Mouse (Mus musculus): ENCODE data around the gene Cyb5r4. TPM values are rescaled to one million over a fixed set of nuclear protein-coding genes. Genes with fewer than 3 reads are reported as not detected.

Gene Cyb5r4
- polyA plus RNA-seq, 1 experiment from 2014 or later, result 49.4 TPM

DNA sequence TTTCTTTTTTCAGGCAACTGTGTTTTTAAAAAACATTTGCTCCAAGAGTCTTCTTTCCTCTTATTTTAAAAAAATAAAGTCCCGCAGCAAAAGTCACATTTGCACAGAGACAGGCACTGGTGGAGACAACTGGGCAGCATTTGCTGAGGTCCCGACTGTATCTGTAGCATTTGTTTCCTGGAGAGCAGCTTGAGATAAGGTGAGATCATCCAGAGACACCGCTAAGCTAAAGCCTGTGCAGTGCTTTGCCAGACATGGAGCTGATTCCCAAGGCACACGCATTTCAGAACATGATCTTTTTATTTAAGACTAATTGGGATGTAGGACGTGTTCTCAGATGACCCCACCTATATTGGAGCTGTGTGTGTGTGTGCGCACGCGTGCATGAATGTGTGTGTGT lies 30.1 kb upstream of the Cyb5r4 start:
- WGBS (ENCODE audit: insufficient replicate concordance), result 58% methylated on average over 8 of the region's 8 CpGs
- Histone ChIP-seq H3K27ac (no peak overlapping the region), H3K4me1 (no peaks in the 10 kb centered on the region), H3K9me3 (replicated peaks) (no peaks in the 10 kb centered on the region), H3K27me3 (replicated peaks) (no peaks in the 10 kb centered on the region), H3K4me3 (no peak overlapping the region), H3K4me2 (no peak overlapping the region), H3K36me3 (no peaks in the 10 kb centered on the region), H3K9ac (no peak overlapping the region)
- ATAC-seq, result no peak

DNA sequence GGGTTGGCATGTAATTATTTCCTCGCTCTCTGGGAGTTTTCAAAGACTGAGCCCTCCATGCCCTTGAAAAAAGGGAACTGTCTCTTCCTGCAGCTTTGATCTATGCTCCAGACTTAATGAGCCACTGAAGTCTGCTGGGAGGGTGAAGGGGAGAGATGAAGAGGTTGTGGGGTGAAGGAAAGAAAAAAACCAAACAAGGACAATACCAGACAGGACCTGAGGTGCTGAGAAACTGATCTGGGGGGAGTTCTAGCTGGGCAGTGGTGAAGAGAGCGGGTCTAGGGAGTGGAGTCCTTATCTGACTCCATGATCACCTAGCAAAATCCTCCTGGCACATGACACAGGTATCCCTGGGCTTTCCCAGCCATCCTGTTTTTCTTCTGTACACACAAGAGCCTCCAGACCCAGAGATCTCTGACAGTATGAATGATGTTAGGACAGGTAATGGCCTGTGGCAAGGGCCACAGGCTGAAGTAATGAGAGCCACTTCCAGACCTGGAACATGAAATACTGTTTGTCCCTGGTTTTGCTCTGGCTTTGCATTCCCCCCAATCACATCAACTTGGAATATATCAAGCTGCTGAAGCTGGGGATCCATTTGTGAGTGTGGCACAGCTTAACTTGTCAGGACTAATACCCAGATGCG lies 24.6 kb upstream of the Cyb5r4 start:
- Histone ChIP-seq H3K4me1 (no peaks in the 10 kb centered on the region), H3K27ac (no peak overlapping the region), H3K4me2 (no peak overlapping the region), H3K36me3 (no peaks in the 10 kb centered on the region), H3K9me3 (replicated peaks) (no peaks in the 10 kb centered on the region), H3K9ac (no peak overlapping the region), H3K4me3 (no peak overlapping the region), H3K27me3 (replicated peaks) (no peaks in the 10 kb centered on the region)
- WGBS (ENCODE audit: insufficient replicate concordance), result 63% methylated on average over 3 of the region's 3 CpGs
- ATAC-seq, result no peak

GRCm38 (mm10) chr9:86999956-87000582 lies 21.7 kb upstream of the Cyb5r4 start:
- Histone ChIP-seq H3K4me1 (no peaks in the 10 kb centered on the region), H3K4me2 (no peak overlapping the region), H3K27me3 (replicated peaks) (no peaks in the 10 kb centered on the region), H3K4me3 (no peak overlapping the region), H3K9me3 (replicated peaks) (no peaks in the 10 kb centered on the region), H3K27ac (no peak overlapping the region), H3K9ac (no peak overlapping the region), H3K36me3 (no peaks in the 10 kb centered on the region)
- WGBS (ENCODE audit: insufficient replicate concordance), result 40% methylated on average over 2 of the region's 2 CpGs
- ATAC-seq, result no peak

- WGBS (ENCODE audit: insufficient replicate concordance), result 58% methylated on average over 6 of the region's 6 CpGs
- no peaks in the 10 kb centered on the region for H3K36me3 ChIP-seq
- H3K9ac ChIP-seq, result no peak overlapping the region
- H3K27ac ChIP-seq, result no peak overlapping the region
- H3K4me1 ChIP-seq, result no peaks in the 10 kb centered on the region
- H3K9me3 ChIP-seq (replicated peaks), result no peaks in the 10 kb centered on the region
- no peak overlapping the region for H3K4me3 ChIP-seq
- ATAC-seq, result no peak
- no peak overlapping the region for H3K4me2 ChIP-seq
- no peaks in the 10 kb centered on the region for H3K27me3 ChIP-seq (replicated peaks)
These were observed 16.9 kb upstream of the Cyb5r4 start for GRCm38 (mm10) chr9:87004701-87005434.

- Histone ChIP-seq H3K4me2 (no peak overlapping the region), H3K9me3 (replicated peaks) (no peaks in the 10 kb centered on the region), H3K36me3 (no peaks in the 10 kb centered on the region), H3K27me3 (replicated peaks) (no peaks in the 10 kb centered on the region), H3K27ac (no peak overlapping the region), H3K9ac (no peak overlapping the region), H3K4me3 (no peak overlapping the region), H3K4me1 (no peaks in the 10 kb centered on the region)
- no peak for ATAC-seq
- WGBS (ENCODE audit: insufficient replicate concordance), result 46% methylated on average over 5 of the region's 5 CpGs
These were observed 16.4 kb upstream of the Cyb5r4 start for GRCm38 (mm10) chr9:87005435-87005779.

DNA sequence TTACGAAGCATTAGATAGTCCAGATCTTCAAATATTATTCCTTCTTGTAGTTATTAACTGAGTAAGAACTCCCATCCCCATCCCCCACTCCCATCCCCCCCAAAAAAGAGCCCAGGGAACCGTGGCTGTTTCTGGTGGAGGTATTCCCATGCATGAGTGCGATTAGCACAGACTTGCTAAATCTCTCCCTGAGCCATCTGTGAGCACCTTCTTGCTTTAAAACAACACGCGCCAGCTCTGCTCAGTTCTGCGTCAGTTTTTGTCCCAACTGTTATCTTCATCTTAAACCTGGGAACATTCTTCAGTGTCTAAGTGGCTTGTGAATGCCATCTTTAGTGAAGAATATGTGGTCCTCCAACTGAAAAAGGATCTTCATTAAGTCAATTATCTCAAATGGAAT lies 13.3 kb upstream of the Cyb5r4 start:
- WGBS (ENCODE audit: insufficient replicate concordance), result 61% methylated on average over 6 of the region's 6 CpGs
- Histone ChIP-seq H3K4me3 (no peak overlapping the region), H3K4me1 (no peaks in the 10 kb centered on the region), H3K27me3 (replicated peaks) (peaks cover 16% of the 10 kb centered on the region; the same call in 1 of the 2 replicates), H3K9me3 (replicated peaks) (no peaks in the 10 kb centered on the region), H3K27ac (no peak overlapping the region), H3K4me2 (no peak overlapping the region), H3K9ac (no peak overlapping the region), H3K36me3 (no peaks in the 10 kb centered on the region)
- no peak for ATAC-seq

DNA sequence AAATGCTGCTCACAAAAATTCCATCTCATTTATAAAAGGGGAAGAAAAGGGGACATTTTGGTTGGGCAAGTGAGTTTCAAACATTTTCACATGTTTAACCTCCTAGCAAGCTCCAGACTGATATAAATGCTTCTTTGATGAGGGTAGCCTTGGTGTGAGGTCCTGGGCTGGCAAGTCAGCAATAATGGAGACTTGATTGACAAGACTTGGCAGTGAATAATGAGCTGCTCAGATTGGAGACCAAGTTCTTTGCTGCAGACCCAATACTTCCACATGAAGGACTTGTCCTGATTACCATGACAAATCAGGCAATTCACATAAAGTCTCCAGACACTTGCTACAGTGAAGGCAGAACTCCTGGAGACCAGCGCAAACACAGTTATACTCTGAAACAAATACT lies 12.9 kb upstream of the Cyb5r4 start:
- Histone ChIP-seq H3K9me3 (replicated peaks) (no peaks in the 10 kb centered on the region), H3K36me3 (no peaks in the 10 kb centered on the region), H3K27ac (no peak overlapping the region), H3K27me3 (replicated peaks) (peaks cover 18% of the 10 kb centered on the region), H3K4me2 (no peak overlapping the region), H3K4me1 (no peaks in the 10 kb centered on the region), H3K4me3 (no peak overlapping the region), H3K9ac (no peak overlapping the region)
- no peak for ATAC-seq
- 72% methylated on average over 1 of the region's 1 CpGs for WGBS (ENCODE audit: insufficient replicate concordance)

GRCm38 (mm10) chr9:87015288-87015937 lies 6.4 kb upstream of the Cyb5r4 start, which contains the start of gene Ripply2:
Ripply2 (plus strand) TSS chr9:87015537.
- ATAC-seq, result peak; percentile 54
- Histone ChIP-seq H3K4me2 (peak within 1 kb of the TSS; percentile 66), H3K9ac (no peak within 1 kb of the TSS), H3K27me3 (replicated peaks) (peaks cover 60% of the 10 kb centered on the region), H3K4me3 (peak within 1 kb of the TSS; percentile 45), H3K36me3 (no peaks in the 10 kb centered on the region), H3K9me3 (replicated peaks) (no peaks in the 10 kb centered on the region), H3K4me1 (peaks cover 6% of the 10 kb centered on the region; the same call in 1 of the 2 replicates), H3K27ac (no peak within 1 kb of the TSS)
- WGBS (ENCODE audit: insufficient replicate concordance), result 1% methylated on average over 70 of the region's 71 CpGs

- H3K27me3 ChIP-seq (replicated peaks), result peaks cover 60% of the 10 kb centered on the region
- no peaks in the 10 kb centered on the region for H3K36me3 ChIP-seq
- H3K4me1 ChIP-seq, result peaks cover 9% of the 10 kb centered on the region; the same call in 1 of the 2 replicates
- H3K27ac ChIP-seq, result no peak overlapping the region
- peak overlapping the region; percentile 66 for H3K4me2 ChIP-seq
- H3K4me3 ChIP-seq, result peak overlapping the region; percentile 45; the same call in 1 of the 2 replicates
- no peak overlapping the region for H3K9ac ChIP-seq
- no peaks in the 10 kb centered on the region for H3K9me3 ChIP-seq (replicated peaks)
- ATAC-seq, result no peak; the same call in 1 of the 2 replicates
- 5% methylated on average over 10 of the region's 10 CpGs for WGBS (ENCODE audit: insufficient replicate concordance)
These were observed 5.9 kb upstream of the Cyb5r4 start for GRCm38 (mm10) chr9:87015938-87016294.

DNA sequence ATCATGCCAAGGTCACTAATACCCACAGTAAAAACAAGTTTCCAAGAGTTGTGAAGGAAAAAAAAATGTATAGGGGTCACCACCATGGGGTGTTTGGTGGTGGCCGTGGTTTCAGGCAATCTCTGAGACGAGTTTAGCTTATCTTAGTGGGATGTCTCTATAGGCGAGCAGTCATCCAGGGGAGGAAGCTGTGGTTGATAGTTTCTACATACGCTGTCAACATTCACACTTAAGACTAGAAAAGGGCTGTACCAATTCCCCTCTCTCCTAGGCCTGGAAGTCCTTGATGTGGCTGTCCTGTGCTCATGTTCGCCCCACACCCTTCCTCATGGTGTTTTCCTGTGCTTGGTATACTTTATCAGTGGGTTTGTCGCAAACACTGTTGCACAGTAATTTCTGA lies 4.0 kb downstream of the Cyb5r4 start:
- WGBS (ENCODE audit: insufficient replicate concordance), result 28% methylated on average over 6 of the region's 6 CpGs
- Histone ChIP-seq H3K4me1 (peaks cover 33% of the 10 kb centered on the region), H3K27ac (no peak overlapping the region), H3K27me3 (replicated peaks) (no peaks in the 10 kb centered on the region), H3K36me3 (peaks cover 9% of the 10 kb centered on the region; the same call in 1 of the 2 replicates), H3K4me2 (no peak overlapping the region), H3K9me3 (replicated peaks) (no peaks in the 10 kb centered on the region), H3K4me3 (no peak overlapping the region), H3K9ac (no peak overlapping the region)
- no peak for ATAC-seq

DNA sequence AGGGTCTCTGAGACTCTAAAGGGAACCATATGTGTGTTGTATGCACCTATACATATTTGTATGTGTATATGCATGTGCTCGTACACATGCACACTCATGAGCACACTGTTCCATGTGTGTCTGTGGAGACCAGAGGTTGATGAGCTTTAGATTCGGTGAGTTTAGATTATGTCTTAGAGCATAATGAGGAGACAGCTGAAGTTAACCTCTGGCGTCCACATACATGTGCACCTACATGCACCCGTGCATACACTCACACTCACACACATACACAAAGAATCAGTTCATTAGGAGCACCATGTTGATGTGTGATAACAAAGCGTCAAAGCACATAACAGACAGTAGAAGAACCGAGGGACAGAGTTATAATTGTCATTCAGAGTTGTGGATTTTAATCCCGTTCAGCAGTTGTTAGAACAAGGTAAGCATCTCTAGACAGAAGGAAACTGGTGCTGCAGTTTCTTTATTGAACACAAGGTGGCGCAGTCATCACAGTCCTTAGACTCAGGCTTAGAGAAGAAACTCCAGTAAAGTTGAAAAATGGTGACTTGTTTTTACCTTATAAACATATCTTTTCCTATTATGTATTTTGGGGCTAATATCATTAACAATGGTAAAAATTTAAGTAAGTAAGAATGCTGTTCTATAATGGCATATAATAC lies 5.7 kb downstream of the Cyb5r4 start:
- ATAC-seq, result 0 out of 2 replicates have a peak, but pooled peaks have one; percentile 47
- no peak overlapping the region for H3K9ac ChIP-seq
- peaks cover 12% of the 10 kb centered on the region; the same call in 1 of the 2 replicates for H3K36me3 ChIP-seq
- H3K4me2 ChIP-seq, result no peak overlapping the region
- 41% methylated on average over 8 of the region's 8 CpGs for WGBS (ENCODE audit: insufficient replicate concordance)
- no peaks in the 10 kb centered on the region for H3K9me3 ChIP-seq (replicated peaks)
- no peak overlapping the region for H3K27ac ChIP-seq
- H3K4me3 ChIP-seq, result no peak overlapping the region
- H3K4me1 ChIP-seq, result peaks cover 21% of the 10 kb centered on the region
- H3K27me3 ChIP-seq (replicated peaks), result no peaks in the 10 kb centered on the region

All from liver, embryonic 12.5 days (tissue).